Mouse (Mus musculus) neural tube, embryonic 12.5 days (tissue): ENCODE measurements around the gene Gm20532. TPM values are rescaled to one million over a fixed set of nuclear protein-coding genes. Genes with fewer than 3 reads are reported as not detected.

ENCODE experiments used
- ATAC-seq: fragments of 200-750 bp; cut with Nextera tagmentation; 2 replicates; pipeline ENCODE4 v1.8.0; 2017; ENCODE audit warnings: low read depth, mild to moderate bottlenecking, moderate TSS enrichment, moderate library complexity; ENCODE audit not compliant: low FRiP score
- H3K27ac ChIP-seq: fragments of 300-500 bp; sonication (generic); 2 replicates; pipeline ENCODE4 v1.5.1; 2016
- H3K27me3 ChIP-seq: fragments of 300-500 bp; sonication (generic); replicated peaks from 2 replicates; pipeline ENCODE4 v1.6.1; 2016; ENCODE audit warnings: mild to moderate bottlenecking
- H3K36me3 ChIP-seq: fragments of 300-500 bp; sonication (generic); 2 replicates; pipeline ENCODE4 v1.6.1; 2016; ENCODE audit warnings: mild to moderate bottlenecking
- H3K4me1 ChIP-seq: fragments of 300-500 bp; sonication (generic); 2 replicates; pipeline ENCODE4 v1.6.1; 2016
- H3K4me2 ChIP-seq: fragments of 300-500 bp; sonication (generic); replicated peaks from 2 replicates; pipeline ENCODE4 v1.6.1; 2016; ENCODE audit warnings: mild to moderate bottlenecking
- H3K4me3 ChIP-seq: fragments of 300-500 bp; sonication (generic); 2 replicates; pipeline ENCODE4 v1.5.1; 2016
- H3K9ac ChIP-seq: fragments of 300-500 bp; sonication (generic); 2 replicates; pipeline ENCODE4 v1.6.1; 2016; ENCODE audit warnings: mild to moderate bottlenecking
- H3K9me3 ChIP-seq: fragments of 300-500 bp; sonication (generic); 2 replicates; pipeline ENCODE4 v1.6.1; 2016; ENCODE audit warnings: mild to moderate bottlenecking
- WGBS: fragments of 180-500 bp; shearing (Covaris S2); methylation state at CpG from one replicate; pipeline ENCODE4 v1.1.7; 2016; 5-methylcytosine and 5-hydroxymethylcytosine counted together
- polyA plus RNA-seq: library from polyadenylated mRNA; unstranded; fragments of >200 nt; fragmentation: Nextera tagmentation; extraction: Ambion mirVana; gene quantifications from 2 replicates; pipeline ENCODE4 v1.2.1, GENCODE M21; 2016

Gene Gm20532
- polyA plus RNA-seq, 1 experiment from 2014 or later: not detected

DNA sequence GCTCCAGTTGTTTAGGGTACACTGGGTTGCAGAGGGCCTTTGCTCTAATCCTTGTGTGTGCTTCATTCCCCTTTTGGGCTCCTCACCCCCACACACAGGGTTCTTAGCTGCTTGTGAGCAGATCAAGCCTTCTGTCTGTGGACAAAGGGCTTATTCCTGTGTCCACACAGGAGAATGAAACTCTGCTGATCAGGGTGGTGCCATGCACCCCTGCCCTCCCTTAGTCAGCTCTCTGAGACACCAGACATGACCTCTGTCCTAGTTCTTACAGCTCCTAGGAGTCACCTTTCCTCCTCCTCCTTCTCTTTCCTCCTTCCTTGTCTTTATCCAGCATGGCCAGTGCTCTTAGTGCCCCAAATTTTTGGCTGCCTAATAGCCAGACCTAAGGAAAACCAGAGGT, 25.5 kb downstream of the Gm20532 start:
- no peak overlapping the region for H3K27ac ChIP-seq
- H3K9me3 ChIP-seq: no peaks in the 10 kb centered on the region
- H3K9ac ChIP-seq: no peak overlapping the region
- H3K4me2 ChIP-seq: no peak overlapping the region
- no peak for ATAC-seq
- H3K4me3 ChIP-seq: no peak overlapping the region
- no peaks in the 10 kb centered on the region for H3K4me1 ChIP-seq
- H3K36me3 ChIP-seq: no peaks in the 10 kb centered on the region
- no peaks in the 10 kb centered on the region for H3K27me3 ChIP-seq

DNA sequence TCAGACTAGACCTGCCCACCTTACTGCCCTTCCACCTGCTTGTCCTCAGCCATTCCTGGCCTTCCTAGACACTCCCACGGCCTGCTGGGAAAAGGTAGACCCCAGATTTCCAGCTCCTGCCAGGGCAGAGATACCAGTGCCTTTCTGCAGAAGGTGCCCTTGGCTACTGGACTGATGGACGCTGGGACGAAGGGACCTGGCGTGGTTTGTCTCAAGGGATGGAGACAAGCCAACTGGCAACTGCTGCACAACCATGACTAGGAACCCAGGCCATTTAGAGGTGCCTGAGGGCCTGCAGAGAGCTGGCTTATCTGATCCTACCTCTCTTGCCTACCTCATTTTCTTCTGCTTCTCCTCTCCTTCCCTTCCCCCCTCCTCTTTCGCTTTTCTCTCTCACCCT, 28.5 kb downstream of the Gm20532 start:
- Histone ChIP-seq H3K9ac (no peak overlapping the region), H3K27me3 (no peaks in the 10 kb centered on the region), H3K4me2 (no peak overlapping the region), H3K4me3 (no peak overlapping the region), H3K27ac (no peak overlapping the region), H3K36me3 (no peaks in the 10 kb centered on the region), H3K9me3 (no peaks in the 10 kb centered on the region), H3K4me1 (no peaks in the 10 kb centered on the region)
- WGBS: 83% methylated on average over 5 of the region's 5 CpGs
- ATAC-seq: no peak

DNA sequence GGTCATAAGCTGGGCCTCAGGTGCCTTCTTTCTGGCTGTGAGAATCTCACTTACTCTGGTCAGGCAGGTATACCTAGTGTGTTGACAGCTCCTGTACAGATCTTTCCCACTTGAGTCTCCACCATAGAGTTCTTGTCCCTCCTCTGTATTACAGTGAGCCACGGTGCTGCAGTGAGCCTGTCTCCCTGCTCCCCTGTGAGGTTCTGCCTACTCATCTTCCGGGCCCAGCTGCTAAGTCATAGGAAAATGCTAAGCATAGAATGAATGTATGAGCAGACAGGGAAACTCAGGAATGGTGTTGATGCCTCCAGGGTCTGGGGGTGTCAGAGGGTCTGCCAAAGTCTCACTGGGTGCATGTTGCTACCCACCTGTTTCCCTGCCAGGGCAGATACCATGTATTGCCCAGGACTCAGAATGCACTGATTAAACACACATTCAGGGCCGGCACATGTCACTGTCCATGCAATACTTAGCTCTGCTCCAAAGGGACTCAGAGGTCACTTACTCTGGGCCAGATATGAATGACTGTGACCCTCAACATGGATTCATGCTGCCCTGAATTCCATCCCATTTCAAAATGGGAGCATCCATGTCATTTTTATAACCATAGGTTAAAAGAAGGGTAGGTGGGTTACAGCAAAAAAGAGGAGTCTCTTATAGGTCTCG, 29.2 kb downstream of the Gm20532 start:
- Histone ChIP-seq H3K9ac (no peak overlapping the region), H3K9me3 (no peaks in the 10 kb centered on the region), H3K4me2 (no peak overlapping the region), H3K36me3 (no peaks in the 10 kb centered on the region), H3K4me3 (no peak overlapping the region), H3K4me1 (no peaks in the 10 kb centered on the region), H3K27ac (no peak overlapping the region), H3K27me3 (no peaks in the 10 kb centered on the region)
- ATAC-seq: no peak
- WGBS: 83% methylated on average over 4 of the region's 4 CpGs

DNA sequence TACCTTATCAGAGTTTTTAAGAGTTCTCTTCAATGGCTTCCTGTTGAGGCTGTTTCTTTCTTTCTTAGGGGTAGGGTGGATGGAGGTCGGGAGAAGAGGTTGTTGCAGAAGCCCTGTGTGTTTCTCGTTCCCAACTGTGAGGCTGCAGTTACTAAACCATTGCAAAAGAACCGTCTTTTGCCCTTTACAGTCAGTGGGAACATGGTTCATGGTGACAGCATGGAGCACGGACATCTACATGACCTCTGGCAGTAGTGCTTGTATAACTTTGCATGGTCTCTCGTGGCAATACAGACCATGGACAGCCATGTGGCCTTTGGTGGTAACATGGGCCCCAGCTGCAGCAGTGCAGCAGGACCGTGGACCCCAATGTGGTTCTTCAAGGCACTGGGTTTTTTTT, 30.9 kb downstream of the Gm20532 start:
- Histone ChIP-seq H3K27ac (no peak overlapping the region), H3K27me3 (no peaks in the 10 kb centered on the region), H3K4me1 (no peaks in the 10 kb centered on the region; the same call in 1 of the 2 replicates), H3K9ac (no peak overlapping the region), H3K36me3 (no peaks in the 10 kb centered on the region), H3K4me2 (no peak overlapping the region), H3K4me3 (no peak overlapping the region), H3K9me3 (no peaks in the 10 kb centered on the region)
- ATAC-seq: no peak
- 78% methylated on average over 6 of the region's 6 CpGs for WGBS

DNA sequence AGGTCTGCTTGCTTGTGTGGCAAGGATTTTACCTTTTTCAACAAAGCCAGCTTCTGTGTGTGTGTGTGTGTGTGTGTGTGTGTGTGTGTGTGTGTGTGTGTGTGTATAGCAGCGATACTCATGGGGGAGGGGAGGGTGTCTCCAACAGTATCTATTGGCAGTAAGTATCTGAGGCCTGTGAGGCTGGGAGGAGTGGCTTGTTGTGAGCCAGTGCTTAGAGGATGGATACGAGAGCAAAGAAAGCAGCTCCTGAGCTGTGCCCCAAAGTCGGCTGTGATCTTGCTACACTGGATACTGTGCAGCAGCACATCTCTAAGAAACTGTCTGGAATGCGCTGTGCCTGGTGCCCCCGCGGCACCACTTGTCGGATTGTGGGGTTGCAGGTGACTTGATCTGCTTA, 31.5 kb downstream of the Gm20532 start:
- no peaks in the 10 kb centered on the region for H3K27me3 ChIP-seq
- no peaks in the 10 kb centered on the region for H3K9me3 ChIP-seq
- no peak overlapping the region for H3K4me3 ChIP-seq
- no peaks in the 10 kb centered on the region for H3K36me3 ChIP-seq
- H3K27ac ChIP-seq: no peak overlapping the region
- H3K4me2 ChIP-seq: no peak overlapping the region
- no peak overlapping the region for H3K9ac ChIP-seq
- no peak for ATAC-seq
- no peaks in the 10 kb centered on the region; the same call in 1 of the 2 replicates for H3K4me1 ChIP-seq
- 67% methylated on average over 7 of the region's 7 CpGs for WGBS

DNA sequence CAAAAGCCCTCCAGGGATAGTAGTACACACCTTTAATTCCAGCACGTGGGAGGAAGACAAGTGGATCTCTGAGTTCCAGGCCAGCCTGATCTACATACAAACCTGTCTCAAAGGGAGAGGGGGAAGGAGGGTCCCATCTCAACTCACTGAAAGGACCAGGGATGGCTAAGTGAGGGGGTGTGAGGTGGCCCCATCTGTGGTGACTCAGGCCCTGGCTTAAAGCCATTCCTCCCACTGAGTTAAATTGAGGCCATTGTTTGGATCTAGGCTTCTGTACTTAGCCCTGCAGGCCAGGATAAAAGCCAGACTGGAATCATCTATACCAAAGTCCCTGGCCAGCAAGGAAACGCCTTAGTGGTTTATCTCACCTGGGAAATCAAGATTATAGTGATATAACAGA, 34.8 kb downstream of the Gm20532 start:
- no peaks in the 10 kb centered on the region for H3K9me3 ChIP-seq
- H3K27ac ChIP-seq: no peak overlapping the region
- WGBS: 61% methylated on average over 2 of the region's 2 CpGs
- no peak overlapping the region for H3K9ac ChIP-seq
- H3K27me3 ChIP-seq: no peaks in the 10 kb centered on the region
- no peak for ATAC-seq
- no peak overlapping the region for H3K4me2 ChIP-seq
- no peaks in the 10 kb centered on the region for H3K36me3 ChIP-seq
- no peaks in the 10 kb centered on the region; the same call in 1 of the 2 replicates for H3K4me1 ChIP-seq
- no peak overlapping the region for H3K4me3 ChIP-seq

DNA sequence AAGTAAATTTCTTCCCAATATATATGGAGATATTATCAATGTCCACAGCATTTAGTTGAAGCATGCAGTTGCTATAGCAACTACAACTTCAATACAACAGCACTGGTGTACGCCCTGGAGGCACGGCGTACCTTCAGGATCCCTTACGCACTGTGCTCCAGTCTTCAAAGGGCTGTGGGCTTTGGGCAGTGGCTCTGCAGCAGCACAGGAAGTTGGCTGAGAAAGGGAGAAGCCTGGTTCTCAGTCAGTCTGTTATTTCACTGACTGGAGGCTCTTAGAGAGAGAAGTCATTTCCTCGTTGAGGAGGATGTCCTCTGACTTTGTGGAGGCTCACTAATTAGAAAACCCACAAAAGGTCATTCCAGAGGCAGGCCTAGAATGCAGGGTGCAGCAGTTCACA, 36.5 kb downstream of the Gm20532 start:
- H3K4me1 ChIP-seq: peaks cover 4% of the 10 kb centered on the region
- no peak for ATAC-seq
- no peaks in the 10 kb centered on the region for H3K27me3 ChIP-seq
- no peaks in the 10 kb centered on the region for H3K9me3 ChIP-seq
- H3K36me3 ChIP-seq: no peaks in the 10 kb centered on the region
- H3K9ac ChIP-seq: no peak overlapping the region
- no peak overlapping the region for H3K27ac ChIP-seq
- no peak overlapping the region for H3K4me2 ChIP-seq
- no peak overlapping the region for H3K4me3 ChIP-seq
- 67% methylated on average over 5 of the region's 5 CpGs for WGBS

DNA sequence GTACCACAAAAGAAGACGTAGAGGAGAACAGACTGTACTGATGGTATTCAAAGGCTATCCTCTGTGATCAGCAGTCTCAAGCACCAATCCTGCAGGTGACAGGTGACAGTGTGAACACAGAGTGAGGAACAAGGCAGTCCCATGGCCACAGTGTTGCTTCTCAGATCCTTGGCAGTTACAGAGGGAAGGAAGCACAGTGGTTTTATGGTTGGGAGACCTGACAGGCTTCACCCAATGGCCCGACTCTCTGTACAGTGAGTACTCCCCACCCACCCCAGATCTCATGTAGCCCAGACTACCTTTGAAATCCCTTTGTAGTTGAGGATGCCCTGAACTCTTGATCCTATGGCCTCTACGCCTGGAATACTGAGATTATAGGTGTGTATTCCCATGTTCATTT, 39.0 kb downstream of the Gm20532 start:
- Histone ChIP-seq H3K4me1 (peaks cover 25% of the 10 kb centered on the region), H3K27ac (no peak overlapping the region), H3K36me3 (no peaks in the 10 kb centered on the region), H3K27me3 (no peaks in the 10 kb centered on the region), H3K4me3 (no peak overlapping the region), H3K9me3 (no peaks in the 10 kb centered on the region), H3K9ac (no peak overlapping the region), H3K4me2 (no peak overlapping the region)
- no peak for ATAC-seq
- WGBS: 87% methylated on average over 3 of the region's 3 CpGs

DNA sequence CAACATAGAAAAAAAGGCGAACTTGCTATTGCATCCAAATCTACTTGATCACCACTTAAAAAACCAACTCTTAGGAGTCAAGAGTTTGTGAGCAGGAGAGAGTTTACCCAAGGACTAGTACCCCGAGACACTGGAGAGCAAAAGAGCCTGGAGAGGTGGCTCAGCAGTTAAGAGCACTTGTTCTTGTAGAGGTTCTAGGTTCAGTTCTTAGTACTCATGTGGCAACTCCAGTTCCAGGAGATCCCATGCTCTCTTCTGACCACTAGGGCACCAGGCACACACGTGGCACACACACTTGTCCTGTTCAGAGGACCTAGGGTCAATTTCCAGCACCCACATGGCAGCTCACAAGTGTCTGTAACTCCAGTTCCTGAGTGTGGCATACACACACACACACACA, 39.6 kb downstream of the Gm20532 start:
- Histone ChIP-seq H3K4me2 (no peak overlapping the region), H3K9me3 (no peaks in the 10 kb centered on the region), H3K27me3 (no peaks in the 10 kb centered on the region), H3K4me3 (no peak overlapping the region), H3K9ac (no peak overlapping the region), H3K36me3 (no peaks in the 10 kb centered on the region), H3K4me1 (peaks cover 31% of the 10 kb centered on the region), H3K27ac (no peak overlapping the region)
- no peak for ATAC-seq
- 69% methylated on average over 3 of the region's 3 CpGs for WGBS

DNA sequence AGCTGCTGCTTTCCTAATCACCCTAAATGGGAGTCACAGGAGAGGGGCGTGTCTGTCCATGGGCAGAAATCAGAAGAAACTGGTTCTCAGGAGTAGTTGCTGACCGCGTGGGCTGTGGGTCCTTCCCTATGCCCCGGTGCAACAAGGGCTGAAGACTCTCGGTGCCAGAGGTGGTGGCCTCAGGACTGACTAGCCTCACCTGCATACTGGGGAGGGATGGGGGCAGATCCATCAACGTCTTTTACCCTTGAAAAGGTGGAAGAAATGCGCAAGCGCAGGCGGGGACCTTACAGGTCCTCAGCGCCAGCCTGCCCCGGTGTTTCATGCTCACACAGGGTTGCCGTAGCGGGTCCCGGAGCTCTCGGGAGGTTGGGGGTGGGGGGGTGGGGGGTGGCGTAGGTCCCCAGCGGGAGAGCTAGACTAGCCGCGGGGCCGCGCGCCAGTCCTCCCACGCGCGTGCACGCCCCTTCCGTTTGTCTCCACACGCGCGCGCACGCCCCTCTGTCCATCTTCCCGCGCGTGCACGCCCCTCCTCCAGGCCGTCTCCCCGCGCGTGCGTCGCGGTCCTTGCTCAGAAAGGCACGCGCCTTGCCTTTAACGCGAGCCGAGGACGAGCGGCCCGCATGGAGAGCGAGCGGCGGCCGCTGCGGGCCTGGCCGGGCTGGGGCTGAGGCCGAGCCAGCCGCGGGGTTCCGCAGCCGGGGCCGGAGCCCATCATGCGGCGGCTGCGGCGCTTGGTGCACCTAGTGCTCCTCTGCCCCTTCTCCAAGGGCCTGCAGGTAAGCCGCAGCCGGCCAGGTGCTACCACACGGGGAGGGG, 41.7 kb downstream of the Gm20532 start, which contains the start of gene Fam69b:
Gene Fam69b, plus strand, starts transcription at position 537 of the 819 bp plus-strand sequence.
- peak within 1 kb of the TSS; percentile 89 for H3K9ac ChIP-seq
- peak within 1 kb of the TSS; percentile 74 for H3K4me3 ChIP-seq
- H3K9me3 ChIP-seq: no peaks in the 10 kb centered on the region
- H3K4me1 ChIP-seq: peaks cover 46% of the 10 kb centered on the region
- no peaks in the 10 kb centered on the region for H3K27me3 ChIP-seq
- peak; percentile 62 for ATAC-seq
- no peaks in the 10 kb centered on the region for H3K36me3 ChIP-seq
- H3K4me2 ChIP-seq: peak within 1 kb of the TSS; percentile 95
- WGBS: under 1% methylated on average over 59 of the region's 70 CpGs
- H3K27ac ChIP-seq: peak within 1 kb of the TSS; percentile 59; the same call in 1 of the 2 replicates

DNA sequence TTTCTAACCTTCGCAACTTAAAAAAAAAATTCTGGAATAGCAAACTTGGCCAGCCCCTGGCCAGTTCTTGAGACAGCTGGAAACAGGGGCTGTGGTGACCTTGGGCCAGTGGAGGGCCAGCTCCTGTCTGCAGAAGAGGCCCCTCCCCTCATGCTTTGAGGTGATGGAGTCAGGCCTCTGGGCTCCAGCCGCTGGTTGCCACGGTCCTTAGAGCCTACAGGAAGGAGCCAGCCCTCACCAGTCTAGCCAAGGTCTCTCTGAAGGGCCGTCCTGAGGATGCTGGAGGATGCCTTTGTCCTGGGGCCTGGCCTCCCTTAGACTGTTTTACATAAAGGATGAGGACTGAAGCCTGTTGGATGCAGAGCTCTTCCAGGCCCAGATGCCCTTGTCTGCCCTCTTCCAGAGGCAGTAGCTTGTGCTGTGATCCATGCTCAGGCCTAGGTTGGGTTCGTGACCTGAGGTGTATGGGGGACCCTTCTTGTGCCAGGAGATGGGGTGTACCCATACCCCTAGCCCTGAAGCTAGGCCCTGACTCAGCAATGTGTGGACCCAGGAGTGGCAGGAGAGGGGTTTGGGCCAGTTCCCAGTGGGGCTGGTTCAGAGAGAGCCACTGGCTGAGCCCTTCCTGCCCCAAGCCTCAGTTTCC, 42.5 kb downstream of the Gm20532 start:
- H3K36me3 ChIP-seq: no peaks in the 10 kb centered on the region
- ATAC-seq: peak; percentile 64
- H3K4me2 ChIP-seq: peak overlapping the region; percentile 95
- H3K9me3 ChIP-seq: no peaks in the 10 kb centered on the region
- no peaks in the 10 kb centered on the region for H3K27me3 ChIP-seq
- peak overlapping the region; percentile 89 for H3K9ac ChIP-seq
- peak overlapping the region; percentile 74 for H3K4me3 ChIP-seq
- 20% methylated on average over 5 of the region's 5 CpGs for WGBS
- H3K4me1 ChIP-seq: peaks cover 46% of the 10 kb centered on the region
- H3K27ac ChIP-seq: 0 out of 2 replicates have a peak overlapping the region, but pooled peaks have one; percentile 59
